Mouse (Mus musculus): ENCODE measurements around the gene Pdcd11.

DNA sequence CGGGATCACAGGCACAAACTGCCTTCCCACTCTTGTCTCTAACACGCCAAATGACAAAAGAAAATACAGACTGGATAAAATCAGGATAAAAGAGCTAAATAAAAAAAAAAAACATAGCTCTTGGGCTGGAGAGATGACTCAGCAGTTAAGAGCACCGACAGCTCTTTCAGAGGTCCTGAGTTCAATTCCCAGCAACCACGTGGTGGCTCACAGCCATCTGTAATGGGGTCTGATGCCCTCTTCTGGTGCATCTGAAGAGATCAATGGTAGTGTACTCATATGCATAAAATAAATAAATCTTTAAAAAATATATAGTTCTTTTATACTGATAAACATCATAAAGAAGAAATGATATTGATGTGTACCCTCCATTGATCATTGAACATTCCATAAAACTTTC lies 37.6 kb upstream of the Pdcd11 start:
- TF ChIP-seq CTCF (IDR thresholded peaks at IDR 0.05; ENCODE audit: low read depth) (0 out of 2 replicates have a peak, but pooled peaks have one; percentile 10), EP300 (IDR thresholded peaks at IDR 0.05; ENCODE audit: low read depth) (no peak)

Data from liver, postnatal 0 days (tissue).